Mouse (Mus musculus): ENCODE measurements at regions not wholly inside any gene's neighbourhood (a gene's known extent, or its start where the extent isn't known, plus 50 kb on each side); places are given as distances from the start of the nearest gene placed in this dataset.

DNA sequence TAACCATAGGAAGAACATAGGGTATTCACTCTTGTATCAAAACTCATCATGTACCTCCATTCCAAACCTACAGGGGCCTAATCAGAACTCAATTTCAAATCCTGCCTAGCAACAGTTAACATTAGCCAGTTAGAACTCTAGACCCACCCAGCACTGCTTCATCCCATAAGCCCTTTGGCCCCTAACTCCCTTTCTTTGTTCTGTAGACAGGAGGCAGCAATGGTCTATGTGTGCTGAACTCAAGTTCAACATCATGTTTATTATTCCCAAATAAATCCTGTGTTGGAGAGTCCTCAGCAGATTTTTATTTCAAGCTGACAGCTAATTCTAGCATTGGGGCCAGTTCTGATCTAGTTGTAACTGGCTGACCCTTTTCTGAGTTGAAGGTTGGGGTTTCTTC lies 112.2 kb downstream of the Ipo8 start:
- no peak for DNase-seq

- no peak for DNase-seq
Measured at GRCm38 (mm10) chr6:148710406-148710805, 120.9 kb downstream of the Ipo8 start.

GRCm38 (mm10) chr6:148708389-148708788 lies 122.9 kb downstream of the Ipo8 start:
- DNase-seq, result no peak

DNA sequence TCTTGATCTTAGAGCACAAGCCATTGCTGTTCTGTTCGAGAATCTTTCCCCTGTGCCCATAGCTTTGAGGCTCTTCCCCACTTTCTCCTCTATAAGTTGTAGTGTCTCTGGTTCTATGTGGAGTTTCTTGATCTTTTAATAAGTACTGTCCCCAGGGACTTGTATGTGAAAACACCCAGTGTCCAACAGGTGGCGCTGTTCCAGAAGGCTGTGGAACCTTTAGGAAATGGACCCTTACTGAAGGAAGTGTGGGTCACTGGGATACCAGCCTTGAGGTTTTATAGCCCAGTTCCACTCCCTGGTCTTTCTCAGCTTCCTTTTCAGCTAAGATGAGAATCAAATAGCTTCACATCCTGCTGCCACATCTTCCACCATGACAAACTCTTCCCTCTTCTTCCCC lies 125.6 kb downstream of the Ipo8 start:
- DNase-seq, result peak; percentile 84

DNA sequence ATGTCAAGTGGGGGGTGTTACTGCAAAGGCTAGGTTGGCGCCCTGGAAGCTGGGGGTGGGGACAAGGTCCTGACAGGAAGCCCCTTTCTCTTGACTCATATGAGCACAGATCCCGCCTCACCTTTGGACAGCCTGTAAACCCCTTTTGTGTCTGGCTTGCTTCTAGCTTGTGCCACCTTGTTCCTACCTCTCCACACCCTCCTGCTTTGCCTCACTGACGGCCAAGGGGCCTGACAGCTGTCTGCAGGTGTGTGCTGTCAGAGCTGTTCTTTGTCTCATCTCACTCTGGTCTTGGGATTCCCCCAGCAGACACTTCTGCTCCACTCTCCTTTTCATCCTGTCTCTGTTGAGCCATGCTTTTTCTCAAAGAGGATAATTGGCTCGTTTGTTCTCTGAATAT lies 137.9 kb downstream of the Ipo8 start:
- DNase-seq, result no peak

- DNase-seq, result peak; percentile 79
Measured at GRCm38 (mm10) chr6:148687770-148688169, 143.5 kb downstream of the Ipo8 start.

DNA sequence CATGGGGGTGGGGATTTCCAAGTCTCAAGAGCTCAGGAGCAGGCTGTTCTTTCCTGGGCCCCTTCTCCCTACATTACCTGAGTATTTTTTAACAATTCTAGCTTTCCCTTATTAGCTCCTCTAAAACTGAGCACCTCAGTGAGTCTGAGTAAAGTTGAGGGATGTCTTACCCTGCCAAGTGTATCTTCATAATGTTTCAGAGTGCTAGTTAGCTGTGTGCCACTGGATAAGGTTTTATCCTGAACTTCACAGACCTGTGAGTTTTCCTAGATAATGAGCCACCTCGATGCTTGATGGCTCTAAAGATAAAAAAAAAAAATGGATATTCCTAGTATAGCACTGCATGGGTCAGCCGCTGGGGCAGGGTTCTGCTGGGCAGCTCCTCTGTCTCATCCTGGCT lies 171.1 kb downstream of the Ipo8 start:
- DNase-seq, result no peak

DNA sequence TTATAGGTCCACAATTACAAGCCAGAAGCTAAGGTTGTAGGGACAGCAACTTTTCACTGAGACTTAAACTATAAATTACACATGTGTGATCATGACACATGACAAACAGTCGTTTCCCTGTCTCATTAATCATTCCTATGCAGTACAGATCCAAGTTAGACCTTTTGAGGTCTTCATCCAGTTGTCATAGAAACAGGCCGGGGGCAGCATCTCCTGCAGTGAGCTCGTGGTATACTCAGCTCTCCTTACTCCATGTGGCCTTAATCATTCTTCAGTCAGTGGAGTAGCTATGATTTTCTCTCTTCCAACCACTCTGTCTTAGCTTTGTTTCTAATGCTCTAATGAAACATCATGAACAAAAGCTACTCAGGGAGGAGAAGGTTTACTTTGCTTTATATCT lies 178.1 kb downstream of the Ipo8 start:
- no peak for DNase-seq

- no peak for DNase-seq
Measured at GRCm38 (mm10) chr6:148652434-148652833, 178.8 kb downstream of the Ipo8 start.

- no peak for DNase-seq
Measured at GRCm38 (mm10) chr6:148647423-148648390, 183.6 kb downstream of the Ipo8 start.

- DNase-seq, result no peak
Measured at GRCm38 (mm10) chr6:148640595-148640994, 190.7 kb downstream of the Ipo8 start.

DNA sequence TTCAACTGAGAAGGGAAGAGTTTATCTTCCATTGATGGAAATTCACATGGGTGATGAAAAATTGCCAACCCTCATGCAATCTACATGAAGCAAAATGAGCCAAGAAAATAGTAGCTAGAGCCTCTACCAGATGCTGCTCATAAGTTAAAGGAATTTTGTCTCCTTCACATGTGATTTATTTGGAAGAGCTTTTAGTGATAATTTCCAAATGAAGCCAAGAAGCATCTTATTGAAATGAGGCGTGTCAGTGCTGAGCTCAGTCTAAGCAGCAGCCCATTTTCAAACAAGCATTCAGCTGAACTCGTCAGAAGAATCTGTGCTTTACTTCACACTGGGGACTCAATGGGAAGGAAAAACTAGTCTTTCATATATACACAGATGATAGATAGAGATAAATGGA lies 190.0 kb upstream of the Tmtc1 start:
- no peak for DNase-seq

GRCm38 (mm10) chr6:148627090-148627605 lies 183.0 kb upstream of the Tmtc1 start:
- no peak for DNase-seq

- no peak for DNase-seq
Measured at GRCm38 (mm10) chr6:148623119-148623770, 179.1 kb upstream of the Tmtc1 start.

DNA sequence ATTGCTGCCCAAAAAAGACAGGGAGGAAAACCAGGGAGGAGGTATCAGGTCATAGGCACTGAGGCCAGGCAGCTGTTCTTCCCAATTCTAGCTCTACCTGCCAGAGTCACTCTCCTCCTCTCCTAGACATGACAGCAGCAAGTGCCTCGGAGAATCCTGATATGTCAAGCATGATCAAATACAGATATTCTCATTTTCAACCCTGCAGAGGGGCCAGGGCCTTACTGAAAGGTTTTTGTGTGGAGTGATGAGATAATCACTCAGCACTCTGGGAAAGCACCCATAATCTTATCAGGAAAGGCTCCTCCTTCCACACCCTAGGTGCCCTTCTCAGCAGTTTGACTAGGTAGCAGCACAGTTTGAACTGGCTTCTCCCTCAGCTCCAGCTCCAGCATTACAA lies 175.8 kb upstream of the Tmtc1 start:
- DNase-seq, result no peak

DNA sequence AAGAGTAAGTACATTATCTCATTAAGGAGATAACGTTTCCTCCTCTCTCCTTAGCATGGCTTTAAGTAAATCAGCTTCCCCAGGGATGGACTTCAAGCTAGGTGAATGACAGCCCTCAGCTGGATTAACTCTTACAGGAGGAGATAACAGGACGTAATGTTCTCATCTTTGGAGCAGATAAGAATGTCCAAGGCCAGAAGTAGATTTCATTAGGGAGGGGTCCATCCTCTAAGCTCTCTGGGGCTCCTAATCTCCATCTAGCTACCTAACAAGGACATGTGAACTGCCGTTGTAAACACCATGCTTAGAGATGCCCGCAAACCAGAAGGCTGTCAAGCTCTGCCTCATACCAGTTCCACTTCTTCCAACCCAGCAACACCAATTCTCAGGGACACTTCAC lies 171.7 kb upstream of the Tmtc1 start:
- DNase-seq, result no peak

- DNase-seq, result no peak
Measured at GRCm38 (mm10) chr6:148615442-148615841, 171.3 kb upstream of the Tmtc1 start.

GRCm38 (mm10) chr6:148608881-148609280 lies 164.7 kb upstream of the Tmtc1 start:
- DNase-seq, result no peak

DNA sequence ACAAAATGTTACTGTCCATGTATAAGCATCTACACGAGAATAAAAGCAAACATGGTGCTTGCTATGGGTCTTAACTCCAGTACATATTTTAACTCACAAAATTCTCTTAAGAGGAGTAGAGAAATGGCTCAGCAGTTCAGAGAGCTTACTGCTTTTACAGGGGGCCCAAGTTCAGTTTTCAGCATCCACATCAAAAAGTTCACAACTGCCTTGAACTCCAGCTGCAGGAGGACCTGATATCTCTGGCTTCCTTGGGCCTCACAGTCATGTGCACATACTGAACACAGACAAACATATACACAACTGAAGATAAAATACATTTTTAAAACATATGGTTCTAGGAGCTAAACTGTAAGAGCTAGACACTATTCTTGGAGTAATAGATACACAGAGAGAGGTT lies 161.0 kb upstream of the Tmtc1 start:
- DNase-seq, result no peak

DNA sequence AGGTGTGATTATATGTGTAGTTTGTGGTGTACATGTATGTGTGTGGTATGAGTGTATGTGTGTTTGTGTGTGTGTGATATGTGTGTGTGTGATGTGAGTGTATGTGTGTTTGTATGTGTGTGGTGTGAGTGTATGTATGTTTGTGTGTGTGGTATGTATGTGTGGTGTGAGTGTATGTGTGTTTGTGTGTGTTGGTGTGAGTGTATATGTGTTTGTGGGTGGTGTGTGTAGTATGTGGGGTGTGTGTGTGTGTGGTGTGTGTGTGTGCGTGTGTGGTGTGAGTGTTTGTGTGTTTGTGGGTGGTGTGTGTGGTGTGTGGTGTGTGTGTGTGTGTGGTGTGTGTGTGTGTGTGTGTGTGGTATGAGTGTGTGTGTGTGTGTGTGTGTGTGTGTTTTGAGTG lies 160.6 kb upstream of the Tmtc1 start:
- no peak for DNase-seq

DNA sequence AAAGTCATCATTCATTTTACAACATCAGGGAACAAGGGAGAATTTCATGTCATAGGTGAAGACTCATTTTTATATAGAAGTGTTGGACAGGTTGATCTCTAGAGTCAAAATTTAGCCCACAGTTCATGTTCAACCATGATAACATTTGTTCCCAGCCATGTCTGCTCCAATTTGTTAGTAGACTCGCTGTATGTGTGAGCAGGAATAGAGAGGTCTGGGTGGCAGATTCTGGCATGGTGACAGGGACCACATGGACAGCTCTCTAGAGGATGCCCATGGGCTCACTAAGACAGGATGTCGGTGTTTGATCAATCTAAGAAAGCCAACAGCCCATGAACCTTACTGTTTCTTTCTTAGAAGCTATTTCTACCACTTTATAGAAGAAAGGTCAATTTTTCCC lies 159.7 kb upstream of the Tmtc1 start:
- no peak for DNase-seq

- no peak for DNase-seq
Measured at GRCm38 (mm10) chr6:148603460-148603859, 159.3 kb upstream of the Tmtc1 start.

DNA sequence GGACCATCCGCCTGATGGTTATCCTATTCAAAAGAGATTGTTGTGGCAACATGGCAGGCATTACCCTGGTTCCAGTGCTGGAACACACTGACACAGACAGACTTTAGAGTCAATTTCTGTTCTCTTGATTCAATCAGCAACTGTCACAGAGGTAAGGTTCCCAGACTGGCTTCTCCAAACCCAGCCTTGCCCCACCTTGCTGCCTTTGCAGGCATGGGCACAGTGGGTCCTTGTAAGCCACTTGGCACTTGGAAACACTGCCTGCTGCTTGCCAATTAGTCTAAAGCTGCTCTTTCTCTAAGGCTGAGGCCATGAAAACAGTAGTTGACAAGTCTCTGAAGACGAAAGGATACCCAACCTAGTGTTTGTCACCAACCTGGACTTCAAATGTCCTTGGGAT lies 158.7 kb upstream of the Tmtc1 start:
- DNase-seq, result no peak

DNA sequence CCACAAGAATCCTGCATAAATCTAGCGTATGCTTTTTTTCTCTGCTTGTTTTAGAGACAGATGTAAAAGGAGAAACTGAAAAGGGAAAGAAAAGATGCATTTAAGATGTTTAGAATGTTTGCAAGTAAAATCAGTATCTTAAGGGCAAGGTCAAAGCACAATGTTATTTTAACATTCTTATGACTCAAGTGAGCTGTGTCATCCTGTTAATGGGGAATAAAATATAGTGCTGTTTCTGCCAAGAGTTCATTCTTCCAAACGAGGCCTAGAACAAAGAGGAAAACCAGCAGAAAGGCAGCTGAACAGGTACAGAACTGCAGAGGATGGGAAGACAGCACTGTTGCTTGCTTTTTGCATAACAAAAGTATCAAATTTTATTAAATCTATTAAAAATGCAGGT lies 156.7 kb upstream of the Tmtc1 start:
- DNase-seq, result no peak
